Mouse (Mus musculus): ENCODE measurements around the gene Slc13a3.

Gene Slc13a3

GRCm38 (mm10) chr2:165415141-165415721, 57.8 kb downstream of the Slc13a3 start:
- in situ Hi-C loops (cut with MboI, MseI): loop anchor here in 1 of 2 experiments (10.0 kb wide), 1 partner anchor 1680 kb away; no protein-coding TSS in a partner anchor

DNA sequence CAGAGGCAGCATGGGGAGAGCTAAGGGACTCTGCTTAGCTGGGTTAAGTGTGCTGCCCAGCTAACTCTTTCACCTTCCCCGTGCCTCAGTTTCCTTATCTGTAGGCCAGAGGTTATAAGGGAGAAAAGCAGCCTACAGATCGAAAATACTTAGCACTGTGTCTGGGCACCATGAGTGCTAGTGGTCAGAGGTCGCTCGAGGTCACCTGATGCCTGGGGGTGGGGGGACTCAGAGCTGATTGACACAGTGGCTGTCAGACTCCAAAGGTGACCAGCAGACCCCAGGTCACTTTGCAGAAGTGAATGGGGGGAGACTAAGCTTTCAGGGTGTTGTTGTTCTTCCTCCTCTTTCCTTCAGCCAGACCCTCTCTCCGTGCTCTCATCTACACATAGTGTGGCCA, 58.7 kb downstream of the Slc13a3 start:
- in situ Hi-C loops (cut with MboI, MseI): loop anchor here in 1 of 2 experiments (10.0 kb wide), 1 partner anchor 1680 kb away; no protein-coding TSS in a partner anchor

- in situ Hi-C loops (cut with MboI, MseI): loop anchor here in 1 of 2 experiments (10.0 kb wide), 1 partner anchor 1681 kb away; no protein-coding TSS in a partner anchor
Measured at GRCm38 (mm10) chr2:165413884-165414283, 59.1 kb downstream of the Slc13a3 start.

DNA sequence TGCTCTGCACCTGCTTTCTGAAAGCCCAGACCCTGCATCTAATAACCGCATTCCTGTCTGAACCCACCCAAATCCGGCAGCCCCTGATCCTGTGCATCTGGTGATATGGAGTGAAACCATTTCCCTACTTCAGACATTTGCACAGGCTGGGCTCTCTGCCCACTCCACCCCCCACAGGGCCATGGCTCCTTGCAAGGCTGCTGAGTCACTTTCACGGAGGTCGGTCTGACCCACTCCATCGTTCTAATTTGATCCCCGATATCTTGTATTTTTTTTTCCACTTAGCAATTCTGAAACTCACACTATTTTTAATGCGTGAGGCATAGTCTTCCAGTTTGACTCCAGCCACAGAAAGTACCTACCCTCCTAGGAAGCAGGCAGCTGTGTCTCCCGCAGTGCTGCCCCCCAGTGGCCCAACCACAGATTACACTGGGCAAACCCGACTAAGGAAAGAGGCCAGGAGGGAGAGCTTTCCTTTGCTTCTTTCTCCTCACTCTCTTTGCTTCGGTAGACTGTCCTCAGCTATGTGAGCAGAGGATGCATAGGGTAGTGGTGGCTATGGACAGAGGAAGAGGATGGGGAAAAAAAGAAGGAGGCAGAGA, 65.2 kb downstream of the Slc13a3 start:
- in situ Hi-C loops (cut with MboI, MseI): no loop called here

- in situ Hi-C loops (cut with MboI, MseI): no loop called here
Measured at GRCm38 (mm10) chr2:165405351-165405750, 67.7 kb downstream of the Slc13a3 start.

DNA sequence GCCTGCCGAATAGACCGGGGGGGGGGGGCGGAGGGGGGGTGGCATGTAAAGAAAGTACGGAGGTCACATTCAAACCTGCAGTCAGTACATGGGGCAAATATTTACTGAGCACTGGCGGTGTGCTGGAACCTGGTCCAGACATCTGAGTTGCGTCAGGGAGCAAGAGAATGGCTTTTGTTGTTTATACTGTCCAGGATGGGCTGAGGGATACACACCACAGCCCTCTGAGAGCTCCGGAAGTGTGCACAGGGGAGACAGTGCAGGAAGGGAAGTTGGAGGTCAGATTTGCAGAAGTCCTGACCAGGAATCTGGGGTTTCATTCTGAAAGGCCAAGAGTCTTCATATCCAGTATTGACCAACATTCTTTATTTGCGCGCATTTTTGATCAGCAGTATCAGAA, 68.1 kb downstream of the Slc13a3 start:
- in situ Hi-C loops (cut with MboI, MseI): no loop called here

DNA sequence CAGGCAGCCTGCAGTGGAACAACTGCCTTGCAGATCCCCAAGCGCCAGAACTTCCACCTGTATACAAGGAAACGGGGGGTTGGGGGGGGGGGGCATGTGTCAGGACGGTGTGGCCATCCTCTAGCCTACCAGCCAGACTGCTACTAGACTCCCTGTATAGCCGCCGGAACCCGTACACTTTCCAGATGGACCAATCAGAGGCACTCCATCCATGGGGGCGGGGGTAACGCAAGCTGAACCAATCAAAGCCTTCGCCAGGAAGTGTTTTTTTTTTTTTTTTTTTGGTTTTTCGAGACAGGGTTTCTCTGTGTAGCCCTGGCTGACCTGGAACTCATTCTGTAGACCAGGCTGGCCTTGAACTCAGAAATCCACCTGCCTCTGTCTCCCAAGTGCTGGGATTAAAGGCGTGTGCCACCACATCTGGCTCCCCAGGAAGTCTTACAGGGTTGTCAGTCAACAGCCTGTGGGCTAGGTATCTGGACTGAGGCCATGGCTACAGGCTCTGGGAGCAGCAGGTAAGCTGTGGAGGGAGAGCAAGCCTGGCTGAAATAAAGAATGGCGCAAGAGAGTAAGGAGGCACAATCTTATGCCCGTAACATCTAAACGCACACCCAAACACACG, 74.8 kb downstream of the Slc13a3 start:
- in situ Hi-C loops (cut with MboI, MseI): no loop called here

GRCm38 (mm10) chr2:165397502-165398163, 75.4 kb downstream of the Slc13a3 start:
- in situ Hi-C loops (cut with MboI, MseI): no loop called here

GRCm38 (mm10) chr2:165396831-165397501, 76.1 kb downstream of the Slc13a3 start:
- in situ Hi-C loops (cut with MboI, MseI): no loop called here

- in situ Hi-C loops (cut with MboI, MseI): no loop called here
Measured at GRCm38 (mm10) chr2:165392156-165392555, 80.9 kb downstream of the Slc13a3 start.

- in situ Hi-C loops (cut with MboI, MseI): no loop called here
Measured at GRCm38 (mm10) chr2:165391561-165391960, 81.5 kb downstream of the Slc13a3 start.

GRCm38 (mm10) chr2:165389299-165389952, 83.6 kb downstream of the Slc13a3 start:
- in situ Hi-C loops (cut with MboI, MseI): no loop called here

DNA sequence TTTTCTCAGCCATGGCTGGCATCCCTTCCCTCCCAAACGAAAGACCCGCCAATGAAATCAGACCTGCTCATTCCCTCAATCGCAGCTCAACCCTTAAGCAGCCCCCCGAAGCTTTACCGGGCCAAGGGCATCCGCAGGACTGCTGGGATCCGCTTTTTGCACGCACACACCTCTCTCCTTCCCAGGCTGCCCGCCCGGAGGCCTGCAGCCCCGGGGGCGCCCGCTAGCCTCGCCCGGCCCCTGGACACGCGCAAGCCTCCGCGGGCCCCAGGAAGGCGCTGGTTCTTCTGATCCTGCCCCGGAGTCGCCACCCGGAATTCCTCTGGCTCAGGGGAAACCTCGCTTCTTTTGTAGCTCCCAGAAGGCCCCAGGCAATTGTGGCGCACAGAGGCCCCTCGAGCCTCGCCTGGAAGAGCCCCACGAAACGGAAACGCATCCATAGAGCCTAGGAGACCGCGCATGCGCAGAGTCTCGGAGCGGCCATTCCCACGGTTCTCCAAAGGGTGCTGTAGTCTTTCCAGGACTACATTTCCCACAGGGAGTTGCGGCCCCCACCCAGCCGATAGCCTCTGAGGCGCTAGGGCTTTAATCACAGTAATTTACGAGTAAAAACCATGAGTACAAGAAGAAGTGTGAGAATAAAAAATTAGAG, 85.1 kb downstream of the Slc13a3 start, which contains the start of gene Zfp334:
Gene Zfp334 (minus strand): TSS at position 416 of the 652 bp plus-strand sequence.
- in situ Hi-C loops (cut with MboI, MseI): no loop called here

GRCm38 (mm10) chr2:165387370-165387769, 85.7 kb downstream of the Slc13a3 start:
- in situ Hi-C loops (cut with MboI, MseI): no loop called here

DNA sequence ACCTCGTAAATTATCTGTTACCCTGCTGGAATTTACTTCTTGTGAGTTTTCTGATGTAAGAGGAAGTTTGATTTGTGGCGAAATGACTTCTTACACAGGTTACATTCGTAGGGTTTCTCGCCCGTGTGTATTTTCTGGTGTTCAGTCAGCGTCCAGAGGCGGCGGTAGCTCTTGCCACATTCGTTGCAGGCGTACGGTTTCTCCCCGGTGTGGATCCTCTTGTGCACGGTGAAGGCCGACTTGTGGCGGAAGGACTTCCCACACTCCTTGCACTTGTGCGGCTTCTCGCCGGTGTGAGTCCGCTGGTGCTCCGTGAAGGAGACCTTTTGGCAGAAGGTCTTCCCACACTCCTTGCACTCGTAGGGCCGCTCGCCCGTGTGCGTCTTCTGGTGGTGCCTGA, 93.0 kb downstream of the Slc13a3 start:
- in situ Hi-C loops (cut with MboI, MseI): no loop called here

GRCm38 (mm10) chr2:165376001-165376400, 97.0 kb downstream of the Slc13a3 start:
- in situ Hi-C loops (cut with MboI, MseI): no loop called here

DNA sequence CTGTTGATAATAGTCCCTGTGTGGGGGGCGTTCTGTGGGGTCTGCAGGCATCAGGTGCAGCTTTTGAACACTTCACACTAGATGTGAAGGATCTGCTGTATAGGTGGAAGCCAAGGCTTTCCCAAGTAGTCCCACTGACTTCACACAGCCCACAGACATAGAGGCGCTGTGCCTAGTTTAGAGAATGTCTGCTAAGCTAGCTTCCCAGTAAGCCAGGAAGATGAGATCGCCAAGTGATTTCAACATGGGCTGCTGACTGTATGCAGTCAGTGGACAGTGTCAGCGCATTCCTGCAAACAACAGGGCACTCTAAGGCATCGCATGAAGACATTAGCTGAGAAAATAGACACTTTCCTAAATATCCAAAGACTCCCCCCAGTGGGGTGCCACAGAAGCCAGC, 97.6 kb downstream of the Slc13a3 start:
- in situ Hi-C loops (cut with MboI, MseI): no loop called here

- in situ Hi-C loops (cut with MboI, MseI): no loop called here
Measured at GRCm38 (mm10) chr2:165371066-165371465, 102.0 kb downstream of the Slc13a3 start.

DNA sequence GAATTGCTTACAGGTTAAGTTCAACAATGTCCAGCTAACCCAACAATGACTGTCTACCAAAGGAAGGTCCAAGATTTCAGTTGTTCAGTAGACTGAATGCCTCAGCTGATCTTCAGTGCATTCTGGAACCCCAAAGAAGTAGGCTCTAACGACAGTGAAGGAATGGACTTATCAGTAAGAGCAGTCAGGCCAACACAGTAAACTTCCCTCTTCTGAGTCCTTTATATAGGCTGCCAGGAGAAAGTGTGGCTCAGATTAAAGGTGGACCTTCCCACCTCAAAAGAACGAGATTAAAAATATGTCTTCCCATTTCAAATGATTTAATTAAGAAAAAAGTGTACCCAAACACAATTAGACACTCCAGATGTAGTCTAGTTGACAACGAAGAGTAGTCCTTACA, 102.7 kb downstream of the Slc13a3 start:
- in situ Hi-C loops (cut with MboI, MseI): no loop called here

GRCm38 (mm10) chr2:165368496-165368895, 104.5 kb downstream of the Slc13a3 start, which contains the start of gene Zfp663:
Zfp663 (minus strand) TSS chr2:165368729.
- in situ Hi-C loops (cut with MboI, MseI): loop anchor here in 1 of 2 experiments (10.0 kb wide), 1 partner anchor 116 kb away; no protein-coding TSS in a partner anchor
